8 mouse cellular contexts compared by ENCODE assay signal in genomic region chr5:138084996-138085395, GRCm38 (mm10). TPM values are rescaled to one million over a fixed set of nuclear protein-coding genes. Genes with fewer than 3 reads are reported as not detected.
DNase-seq lines count a peak whose midpoint lies in the region; ATAC-seq and TF ChIP-seq lines count a peak whose summit lies in the region.

TSS of gene Zkscan1 (plus strand) at chr5:138085084.

- peaks cover 28% of the 10 kb centered on the region for H3K36me3 ChIP-seq in G1E (replicated peaks)
- no peaks in the 10 kb centered on the region for H3K36me3 ChIP-seq in forebrain, embryonic 16.5 days (ENCODE audit: control insufficient read depth, insufficient read depth)
- H3K36me3 ChIP-seq in lung, embryonic 14.5 days (ENCODE audit: insufficient read depth): peaks cover 17% of the 10 kb centered on the region
- no peaks in the 10 kb centered on the region for H3K36me3 ChIP-seq in thymus, adult 2 months (ENCODE audit: control insufficient read depth, insufficient read depth, low read length)

- peak; percentile 98 for ATAC-seq in G1E (ENCODE audit: extremely low read depth, insufficient number of reproducible peaks, low FRiP score, poor library complexity, severe bottlenecking)
- peak; percentile 96 for ATAC-seq in forebrain, embryonic 16.5 days
- peak; percentile 97 for ATAC-seq in lung, embryonic 14.5 days (ENCODE audit: insufficient read depth)

- peak within 1 kb of the TSS; percentile 86 for H3K4me2 ChIP-seq in forebrain, embryonic 16.5 days (ENCODE audit: low read length)
- peak within 1 kb of the TSS; percentile 77 for H3K4me2 ChIP-seq in lung, embryonic 14.5 days

- peak within 1 kb of the TSS; percentile 83 for H3K27ac ChIP-seq in forebrain, embryonic 16.5 days (ENCODE audit: low read length)
- H3K27ac ChIP-seq in layer of hippocampus, adult 2 months: peak within 1 kb of the TSS; percentile 98
- H3K27ac ChIP-seq in lung, embryonic 14.5 days (ENCODE audit: low read depth): peak within 1 kb of the TSS; percentile 88
- H3K27ac ChIP-seq in olfactory bulb, adult 2 months (ENCODE audit: insufficient read depth, low read depth, low read length): peak within 1 kb of the TSS; percentile 92
- peak within 1 kb of the TSS; percentile 72 for H3K27ac ChIP-seq in thymus, adult 2 months (ENCODE audit: control insufficient read depth, insufficient read depth, low read length)

- H3K9ac ChIP-seq in forebrain, embryonic 16.5 days (replicated peaks; ENCODE audit: low read depth, low read length): peak within 1 kb of the TSS; percentile 94
- H3K9ac ChIP-seq in lung, embryonic 14.5 days: peak within 1 kb of the TSS; percentile 98

- intact Hi-C loops in heart, postnatal 36 days (cut with DNase I): loop anchor here (1.0 to 5.0 kb wide), 2 partner anchors 32 to 70 kb away; partner anchors contain the start of genes Zfp113 and Zscan21

- no peaks in the 10 kb centered on the region for H3K27me3 ChIP-seq in G1E (ENCODE audit: insufficient read depth, low read length)
- no peaks in the 10 kb centered on the region for H3K27me3 ChIP-seq in forebrain, embryonic 16.5 days (replicated peaks; ENCODE audit: control insufficient read depth, insufficient read depth, low read length)
- H3K27me3 ChIP-seq in lung, embryonic 14.5 days (ENCODE audit: insufficient read depth, low read length): no peaks in the 10 kb centered on the region
- H3K27me3 ChIP-seq in thymus, adult 2 months (ENCODE audit: control insufficient read depth, insufficient read depth, low read length): no peaks in the 10 kb centered on the region

- DNase-seq in G1E (ENCODE audit: low spot score): peak; percentile 71
- DNase-seq in cerebellum, adult 18-20 months: peak; percentile 80 to 87
- peak; percentile 73 to 79 for DNase-seq in heart, postnatal 36 days
- peak; percentile 82 to 87 for DNase-seq in layer of hippocampus, adult 2 months (ENCODE audit: low spot score in 2 of 2)
- peak; percentile 94 for DNase-seq in lung, embryonic 14.5 days
- peak; percentile 74 for DNase-seq in thymus, adult 2 months

- H3K9me3 ChIP-seq in G1E (replicated peaks): no peaks in the 10 kb centered on the region
- no peaks in the 10 kb centered on the region for H3K9me3 ChIP-seq in forebrain, embryonic 16.5 days (ENCODE audit: control insufficient read depth, low read length)
- H3K9me3 ChIP-seq in lung, embryonic 14.5 days (ENCODE audit: low read depth, low read length): no peaks in the 10 kb centered on the region

- WGBS in forebrain, embryonic 16.5 days: 0% methylated on average over 27 of the region's 27 CpGs
- under 1% methylated on average over 27 of the region's 27 CpGs for WGBS in lung, embryonic 14.5 days
- WGBS in olfactory bulb, adult 2 months: under 1% methylated on average over 27 of the region's 27 CpGs
- WGBS in thymus, adult 2 months: 1% methylated on average over 27 of the region's 27 CpGs

- TF ChIP-seq CTCF in G1E (IDR thresholded peaks at IDR 0.05; ENCODE audit: low read depth, low read length): no peak
- no peak for TF ChIP-seq CTCF in layer of hippocampus, adult 2 months (conservative IDR thresholded peaks at IDR 0.05)
- no peak for TF ChIP-seq CTCF in lung, embryonic 14.5 days (IDR thresholded peaks at IDR 0.05; ENCODE audit: low read depth)
- TF ChIP-seq CTCF in olfactory bulb, adult 2 months (IDR thresholded peaks at IDR 0.05; ENCODE audit: insufficient read depth, low read depth, low read length): no peak
- TF ChIP-seq CTCF in thymus, adult 2 months (IDR thresholded peaks at IDR 0.05; ENCODE audit: borderline replicate concordance, control insufficient read depth, extremely low read depth, insufficient read depth, low read length, poor library complexity): no peak

- H3K4me1 ChIP-seq in G1E (ENCODE audit: insufficient read depth, low read depth, low read length): peaks cover 33% of the 10 kb centered on the region
- peaks cover 21% of the 10 kb centered on the region for H3K4me1 ChIP-seq in forebrain, embryonic 16.5 days (replicated peaks; ENCODE audit: control insufficient read depth, insufficient read depth, low read length)
- H3K4me1 ChIP-seq in lung, embryonic 14.5 days (ENCODE audit: insufficient read depth): 0 out of 2 replicates have a peak, but pooled peaks cover 3% of the 10 kb centered on the region
- no peaks in the 10 kb centered on the region for H3K4me1 ChIP-seq in olfactory bulb, adult 2 months (ENCODE audit: control insufficient read depth, insufficient read depth, low read length)
- no peaks in the 10 kb centered on the region for H3K4me1 ChIP-seq in thymus, adult 2 months (replicated peaks; ENCODE audit: control insufficient read depth, insufficient read depth, low read length)

- TF ChIP-seq POLR2A in olfactory bulb, adult 2 months (IDR thresholded peaks at IDR 0.05; ENCODE audit: insufficient read depth, low read depth, low read length): peak; percentile 48; the same call in 1 of the 2 replicates
- TF ChIP-seq POLR2A in thymus, adult 2 months (IDR thresholded peaks at IDR 0.05; ENCODE audit: control insufficient read depth, extremely low read depth, insufficient read depth, low read length, poor library complexity): peak; percentile 69

- peak within 1 kb of the TSS; percentile 96 for H3K4me3 ChIP-seq in G1E (ENCODE audit: low read depth, low read length)
- peak within 1 kb of the TSS; percentile 75 for H3K4me3 ChIP-seq in forebrain, embryonic 16.5 days (replicated peaks; ENCODE audit: low read length)
- peak within 1 kb of the TSS; percentile 82 for H3K4me3 ChIP-seq in layer of hippocampus, adult 2 months
- H3K4me3 ChIP-seq in lung, embryonic 14.5 days (ENCODE audit: low read depth, low read length): peak within 1 kb of the TSS; percentile 95
- H3K4me3 ChIP-seq in olfactory bulb, adult 2 months (ENCODE audit: insufficient read depth, low read depth, low read length): peak within 1 kb of the TSS; percentile 99
- peak within 1 kb of the TSS; percentile 100 for H3K4me3 ChIP-seq in thymus, adult 2 months (ENCODE audit: control insufficient read depth, insufficient read depth, low read length)

RNA-seq across cellular contexts. Expression of gene Zkscan1, which starts in this region (rescaled TPM):
- 57.8 and 66.5 TPM in 2 replicates for total RNA-seq in G1E (2014; fragmentation: Nextera tagmentation)
- total RNA-seq in G1E (2017): 22.2 and 26.7 TPM in 2 replicates
- polyA plus RNA-seq in G1E (2012): 2.0 and 2.4 TPM in 2 replicates
- 31.2 and 34.2 TPM in 2 replicates for polyA plus RNA-seq in forebrain, embryonic 16.5 days (2015; fragmentation: Nextera tagmentation; extraction: Ambion mirVana)
- 10 to 100 TPM; 14.1 to 15.1 TPM for total RNA-seq in heart, postnatal 36 days (2021)
- total RNA-seq in layer of hippocampus, adult 2 months (2021): 10 to 100 TPM; 39.7 to 42.3 TPM
- polyA plus RNA-seq in lung, embryonic 14.5 days (2014; fragmentation: Nextera tagmentation; extraction: Ambion mirVana): 24.5 and 27.2 TPM in 2 replicates
- polyA plus RNA-seq in olfactory bulb, adult 2 months (2012; ENCODE audit: insufficient read depth, insufficient read length, low replicate concordance, missing spikeins): not detected in 2 replicates
- 5.1 and 5.9 TPM in 2 replicates for polyA plus RNA-seq in thymus, adult 2 months (2012; rRNA removed)

Comparison
In these comparisons a context has a peak if more than half of its experiments do, and no peak if none do; other contexts are left out.
1. Peak in every context shown above with its lines: DNase-seq, ATAC-seq, H3K4me3 ChIP-seq and H3K27ac ChIP-seq.